Mouse (Mus musculus) heart, embryonic 14.5 days (tissue): Measurements from ENCODE around the gene Esrra. TPM values are rescaled to one million over a fixed set of nuclear protein-coding genes. Genes with fewer than 3 reads are reported as not detected.

ENCODE experiments used
- ATAC-seq: fragments of 200-750 bp; cut with Nextera tagmentation; 2 replicates; pipeline ENCODE4 v1.8.0; 2017; ENCODE audit warnings: low read depth, moderate TSS enrichment; ENCODE audit not compliant: insufficient number of reproducible peaks, insufficient read depth, low FRiP score
- H3K27ac ChIP-seq, 2 experiments: fragments of 200-500 bp in 1 of 2; fragments of 300-500 bp in 1 of 2; sonication (generic) in 1 of 2; replicated peaks in 1 of 2; 2 replicates each; pipeline ENCODE4 v1.5.1; 2012 to 2014; ENCODE audit warnings: low read depth in 2 of 2, low read length in 2 of 2, control low read depth in 1 of 2, mild to moderate bottlenecking in 1 of 2, mixed read lengths in 1 of 2; ENCODE audit not compliant: control insufficient read depth in 1 of 2, insufficient read depth in 1 of 2
- H3K27me3 ChIP-seq: fragments of 300-500 bp; sonication (generic); 2 replicates; pipeline ENCODE4 v1.6.1; 2014; ENCODE audit warnings: mild to moderate bottlenecking, low read length, control low read depth; ENCODE audit not compliant: control insufficient read depth, insufficient read depth
- H3K36me3 ChIP-seq: fragments of 300-500 bp; sonication (generic); 2 replicates; pipeline ENCODE4 v1.6.1; 2014; ENCODE audit warnings: mild to moderate bottlenecking, control low read depth, low read length, mixed read lengths; ENCODE audit not compliant: control insufficient read depth, insufficient read depth
- H3K4me1 ChIP-seq, 2 experiments: fragments of 200-500 bp in 1 of 2; fragments of 300-500 bp in 1 of 2; sonication (generic) in 1 of 2; 2 replicates each; pipeline ENCODE4 v1.6.1; 2012 to 2014; ENCODE audit warnings: low read length in 2 of 2, control low read depth in 1 of 2, mixed read lengths in 1 of 2; ENCODE audit not compliant: control insufficient read depth in 2 of 2, insufficient read depth in 2 of 2
- H3K4me2 ChIP-seq: fragments of 300-500 bp; sonication (generic); 2 replicates; pipeline ENCODE4 v1.6.1; 2014; ENCODE audit warnings: mild to moderate bottlenecking, low read length
- H3K4me3 ChIP-seq, 2 experiments: fragments of 200-500 bp in 1 of 2; fragments of 300-500 bp in 1 of 2; sonication (generic) in 1 of 2; 2 replicates each; pipeline ENCODE4 v1.5.1; 2012 to 2014; ENCODE audit warnings: low read length in 2 of 2, mild to moderate bottlenecking in 2 of 2, control low read depth in 1 of 2, low read depth in 1 of 2, moderate library complexity in 1 of 2; ENCODE audit not compliant: control insufficient read depth in 1 of 2, insufficient read depth in 1 of 2
- H3K9ac ChIP-seq: fragments of 300-500 bp; sonication (generic); 2 replicates; pipeline ENCODE4 v1.6.1; 2014; ENCODE audit warnings: mild to moderate bottlenecking, low read length
- H3K9me3 ChIP-seq: fragments of 300-500 bp; sonication (generic); 2 replicates; pipeline ENCODE4 v1.6.1; 2016; ENCODE audit warnings: low read length, control low read depth; ENCODE audit not compliant: control insufficient read depth
- WGBS: fragments of 180-500 bp; shearing (Covaris S2); extraction: QIAGEN DNeasy Blood & Tissue Kit; methylation state at CpG from one replicate; pipeline ENCODE4 v1.1.7; 2014; 5-methylcytosine and 5-hydroxymethylcytosine counted together
- polyA plus RNA-seq: library from polyadenylated mRNA; unstranded; fragments of >200 nt; fragmentation: Nextera tagmentation; extraction: Ambion mirVana; gene quantifications from 2 replicates; pipeline ENCODE4 v1.2.1, GENCODE M21; 2014

Esrra gene
- polyA plus RNA-seq, 1 experiment from 2014 or later, result 18.0 TPM

- Histone ChIP-seq H3K27me3 (no peaks in the 10 kb centered on the region), H3K4me1 (no peaks in the 10 kb centered on the region)
These were observed 44.8 kb downstream of the Esrra start for GRCm38 (mm10) chr19:6876799-6877198.

GRCm38 (mm10) chr19:6875834-6876233, 45.8 kb downstream of the Esrra start:
- Histone ChIP-seq H3K27me3 (no peaks in the 10 kb centered on the region), H3K27ac (no peak overlapping the region), H3K9me3 (no peaks in the 10 kb centered on the region), H3K36me3 (no peaks in the 10 kb centered on the region), H3K4me3 (no peak overlapping the region), H3K4me1 (no peaks in the 10 kb centered on the region), H3K9ac (no peak overlapping the region), H3K4me2 (no peak overlapping the region)
- no peak for ATAC-seq
- WGBS, result 75% methylated on average over 6 of the region's 6 CpGs

More at GRCm38 (mm10) chr19:6876799-6877198, 44.8 kb downstream of the Esrra start:
- ATAC-seq, result no peak
- H3K27ac ChIP-seq, result no peak overlapping the region
- H3K4me2 ChIP-seq, result no peak overlapping the region
- H3K36me3 ChIP-seq, result no peaks in the 10 kb centered on the region
- no peak overlapping the region for H3K9ac ChIP-seq
- no peaks in the 10 kb centered on the region for H3K9me3 ChIP-seq
- no peak overlapping the region for H3K4me3 ChIP-seq

- H3K27ac ChIP-seq, result no peak overlapping the region
- no peak for ATAC-seq
- H3K36me3 ChIP-seq, result no peaks in the 10 kb centered on the region
- H3K9me3 ChIP-seq, result no peaks in the 10 kb centered on the region
- no peak overlapping the region for H3K4me3 ChIP-seq
- no peaks in the 10 kb centered on the region for H3K27me3 ChIP-seq
- no peaks in the 10 kb centered on the region for H3K4me1 ChIP-seq
- WGBS, result 80% methylated on average over 1 of the region's 1 CpGs
- H3K4me2 ChIP-seq, result no peak overlapping the region
- H3K9ac ChIP-seq, result no peak overlapping the region
These were observed 47.4 kb downstream of the Esrra start for GRCm38 (mm10) chr19:6874257-6874656.

GRCm38 (mm10) chr19:6872701-6873100, 48.9 kb downstream of the Esrra start:
- no peak overlapping the region for H3K4me3 ChIP-seq
- H3K4me2 ChIP-seq, result no peak overlapping the region
- no peak overlapping the region for H3K27ac ChIP-seq
- H3K27me3 ChIP-seq, result no peaks in the 10 kb centered on the region
- no peaks in the 10 kb centered on the region for H3K36me3 ChIP-seq
- H3K4me1 ChIP-seq, result no peaks in the 10 kb centered on the region
- H3K9me3 ChIP-seq, result no peaks in the 10 kb centered on the region
- WGBS, result 68% methylated on average over 3 of the region's 3 CpGs
- no peak overlapping the region for H3K9ac ChIP-seq
- no peak for ATAC-seq

GRCm38 (mm10) chr19:6871574-6872271, 49.9 kb downstream of the Esrra start:
- H3K4me1 ChIP-seq, result no peaks in the 10 kb centered on the region
- no peak overlapping the region for H3K4me2 ChIP-seq
- H3K4me3 ChIP-seq, result no peak overlapping the region
- H3K27me3 ChIP-seq, result no peaks in the 10 kb centered on the region
- H3K9ac ChIP-seq, result no peak overlapping the region
- H3K36me3 ChIP-seq, result no peaks in the 10 kb centered on the region
- WGBS, result 70% methylated on average over 5 of the region's 5 CpGs
- ATAC-seq, result no peak
- H3K9me3 ChIP-seq, result no peaks in the 10 kb centered on the region
- no peak overlapping the region for H3K27ac ChIP-seq

- 2% methylated on average over 5 of the region's 5 CpGs for WGBS
- no peaks in the 10 kb centered on the region for H3K27me3 ChIP-seq
- H3K9ac ChIP-seq, result peak overlapping the region; percentile 60
- peak overlapping the region; percentile 29 to 45; a peak in 1 of 4 replicates for H3K27ac ChIP-seq
- H3K4me2 ChIP-seq, result peak overlapping the region; percentile 62
- no peaks in the 10 kb centered on the region for H3K4me1 ChIP-seq
- no peaks in the 10 kb centered on the region for H3K9me3 ChIP-seq
- H3K36me3 ChIP-seq, result no peaks in the 10 kb centered on the region
- peak overlapping the region; percentile 20; a peak in 3 of 4 replicates for H3K4me3 ChIP-seq
- no peak for ATAC-seq
These were observed 52.3 kb downstream of the Esrra start for GRCm38 (mm10) chr19:6869355-6869754.

- Histone ChIP-seq H3K4me3 (no peak overlapping the region), H3K9ac (no peak overlapping the region), H3K4me1 (peaks cover under 1% of the 10 kb centered on the region in 2 experiments; a peak in 2 of 4 replicates), H3K4me2 (no peak overlapping the region), H3K27ac (no peak overlapping the region), H3K36me3 (no peaks in the 10 kb centered on the region), H3K27me3 (no peaks in the 10 kb centered on the region), H3K9me3 (no peaks in the 10 kb centered on the region)
- no peak for ATAC-seq
- WGBS, result 89% methylated on average over 4 of the region's 4 CpGs
These were observed 60.2 kb downstream of the Esrra start for GRCm38 (mm10) chr19:6861451-6861850.
